Mouse (Mus musculus) myocyte (in vitro differentiated cells): ENCODE measurements around the gene Pfkfb1. TPM values are rescaled to one million over a fixed set of nuclear protein-coding genes. Genes with fewer than 3 reads are reported as not detected.

Experiments used
- H3K27me3 ChIP-seq: one replicate; pipeline ENCODE4 v1.6.1; 2011; ENCODE audit not compliant: control insufficient read depth, insufficient read depth, insufficient read length
- H3K36me3 ChIP-seq: one replicate; pipeline ENCODE4 v1.6.1; 2011; ENCODE audit not compliant: control insufficient read depth, insufficient read depth
- H3K4me2 ChIP-seq: one replicate; pipeline ENCODE4 v1.6.1; 2011; ENCODE audit warnings: low read depth, control low read depth
- H3K4me3 ChIP-seq: one replicate; pipeline ENCODE4 v1.5.1; 2011; ENCODE audit warnings: mild to moderate bottlenecking, control low read depth, moderate library complexity
- H3K79me2 ChIP-seq: one replicate; pipeline ENCODE4 v1.6.1; 2011; ENCODE audit not compliant: control insufficient read depth, insufficient read depth
- H3ac ChIP-seq: one replicate; pipeline ENCODE4 v1.6.1; 2011; ENCODE audit not compliant: control insufficient read depth, insufficient read length
- CEBPB ChIP-seq: IDR thresholded peaks from 2 replicates; pipeline ENCODE4 v1.6.1; 2011; ENCODE audit warnings: mild to moderate bottlenecking, moderate library complexity; ENCODE audit not compliant: poor library complexity, insufficient read depth, severe bottlenecking
- E2F4 ChIP-seq: IDR thresholded peaks from one replicate; pipeline ENCODE4 v1.6.1; 2011; ENCODE audit warnings: mild to moderate bottlenecking, control low read depth, moderate library complexity; ENCODE audit not compliant: insufficient read depth
- MAX ChIP-seq: IDR thresholded peaks from one replicate; pipeline ENCODE4 v1.6.1; 2011; ENCODE audit warnings: low read depth, mild to moderate bottlenecking, control low read depth
- MYOD1 ChIP-seq, 3 experiments: IDR thresholded peaks; one replicate each; pipeline ENCODE4 v1.6.1; 2011; ENCODE audit warnings: control low read depth in 2 of 3, low read depth in 2 of 3, mild to moderate bottlenecking in 2 of 3, moderate library complexity in 1 of 3; ENCODE audit not compliant: insufficient read length in 2 of 3, control insufficient read depth in 1 of 3
- MYOG ChIP-seq, 3 experiments: IDR thresholded peaks; one replicate each; pipeline ENCODE4 v1.6.1; 2011; ENCODE audit warnings: control low read depth in 2 of 3, low read depth in 2 of 3, mild to moderate bottlenecking in 2 of 3; ENCODE audit not compliant: insufficient read length in 2 of 3, control insufficient read depth in 1 of 3, insufficient read depth in 1 of 3
- POLR2A ChIP-seq: IDR thresholded peaks from one replicate; pipeline ENCODE4 v1.6.1; 2011; ENCODE audit warnings: low read depth, mild to moderate bottlenecking, control low read depth, moderate library complexity; ENCODE audit not compliant: insufficient read length
- POLR2AphosphoS2 ChIP-seq: IDR thresholded peaks from one replicate; pipeline ENCODE4 v1.6.1; 2011; ENCODE audit warnings: low read depth, control low read depth; ENCODE audit not compliant: insufficient read length
- REST ChIP-seq: IDR thresholded peaks from one replicate; pipeline ENCODE4 v1.6.1; 2011; ENCODE audit warnings: mild to moderate bottlenecking, control low read depth, moderate library complexity; ENCODE audit not compliant: insufficient read depth, insufficient read length
- SRF ChIP-seq: IDR thresholded peaks from one replicate; pipeline ENCODE4 v1.6.1; 2011; ENCODE audit warnings: low read depth; ENCODE audit not compliant: control insufficient read depth, insufficient read length
- TCF12 ChIP-seq: IDR thresholded peaks from one replicate; pipeline ENCODE4 v1.6.1; 2011; ENCODE audit warnings: mild to moderate bottlenecking, control low read depth; ENCODE audit not compliant: poor library complexity, insufficient read depth, severe bottlenecking
- TCF3 ChIP-seq: IDR thresholded peaks from one replicate; pipeline ENCODE4 v1.6.1; 2011; ENCODE audit warnings: low read depth, control low read depth; ENCODE audit not compliant: insufficient read length
- USF1 ChIP-seq: IDR thresholded peaks from one replicate; pipeline ENCODE4 v1.6.1; 2011; ENCODE audit warnings: low read depth, mild to moderate bottlenecking, control low read depth, moderate library complexity
- polyA plus RNA-seq: library from polyadenylated mRNA; unstranded; fragments of >200 nt; fragmentation: generic; extraction: Trizol; gene quantifications from one replicate; pipeline ENCODE4 v1.2.1, GENCODE M21; 2012; ENCODE audit warnings: missing spikeins

Pfkfb1 gene
- polyA plus RNA-seq, 1 experiment = 0.91 TPM

GRCm38 (mm10) chrX:150589696-150590095, 1.7 kb downstream of the Pfkfb1 start, which contains the start of gene Apex2:
Gene Apex2 (minus strand): TSS chrX:150589868.
- H3ac ChIP-seq = no peak within 1 kb of the TSS
- no peaks in the 10 kb centered on the region for H3K36me3 ChIP-seq
- no peak for TF ChIP-seq USF1
- TF ChIP-seq MYOD1 (IDR thresholded peaks at IDR 0.05; ENCODE audit: control insufficient read depth in 1 of 3, insufficient read length in 2 of 3, low read depth in 2 of 3) = no peak
- TF ChIP-seq E2F4 = no peak
- no peak for TF ChIP-seq SRF
- no peak for TF ChIP-seq CEBPB
- TF ChIP-seq MYOG (IDR thresholded peaks at IDR 0.05; ENCODE audit: control insufficient read depth in 1 of 3, insufficient read depth in 1 of 3, insufficient read length in 2 of 3, low read depth in 2 of 3) = no peak
- no peak for TF ChIP-seq REST
- TF ChIP-seq POLR2AphosphoS2 = no peak
- no peak for TF ChIP-seq MAX
- TF ChIP-seq TCF3 = no peak
- peaks cover 15% of the 10 kb centered on the region for H3K79me2 ChIP-seq
- peak within 1 kb of the TSS; percentile 70 for H3K4me3 ChIP-seq
- no peaks in the 10 kb centered on the region for H3K27me3 ChIP-seq
- H3K4me2 ChIP-seq = peak within 1 kb of the TSS; percentile 69

DNA sequence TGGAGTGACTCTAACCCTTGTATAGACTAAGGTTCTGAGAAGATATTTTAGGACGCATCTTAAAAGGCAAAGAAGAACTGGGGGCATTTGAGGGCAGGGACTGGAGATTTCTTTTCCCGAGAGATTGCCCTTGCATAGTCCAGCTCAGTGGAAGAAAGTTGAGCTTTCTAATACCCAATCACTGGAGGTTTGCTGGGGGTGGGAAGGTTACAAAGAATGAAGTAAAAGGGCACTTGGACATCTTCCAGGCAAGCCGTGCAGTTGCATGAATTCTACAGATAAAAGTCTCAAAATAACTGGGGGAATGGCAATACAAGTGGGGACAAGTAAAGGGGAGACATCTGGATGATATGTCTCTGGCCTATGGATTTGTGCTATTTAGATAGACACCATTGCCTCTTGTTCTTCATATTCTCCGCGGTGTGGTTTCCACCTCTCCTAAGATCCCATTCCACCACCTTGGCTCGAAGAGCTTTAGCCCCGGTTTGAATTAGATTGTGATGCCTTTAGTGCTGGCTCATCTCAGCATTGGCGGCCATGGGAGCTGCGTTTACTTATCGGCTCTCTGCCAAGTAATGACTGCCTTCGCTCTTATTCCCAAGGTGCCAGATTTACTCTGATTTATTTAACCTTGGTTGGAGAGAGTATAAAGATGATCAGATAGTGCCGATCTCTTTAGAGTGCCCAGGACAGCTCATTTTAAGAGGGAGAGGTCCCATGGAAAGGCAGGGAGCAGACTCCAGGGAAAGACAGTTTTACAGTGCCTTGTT, 5.4 kb downstream of the Pfkfb1 start:
- H3K79me2 ChIP-seq = no peaks in the 10 kb centered on the region
- H3ac ChIP-seq = no peak overlapping the region
- H3K4me2 ChIP-seq = no peak overlapping the region
- TF ChIP-seq E2F4 (no peak), MAX (no peak), MYOG (IDR thresholded peaks at IDR 0.05; ENCODE audit: control insufficient read depth in 1 of 3, insufficient read depth in 1 of 3, insufficient read length in 2 of 3, low read depth in 2 of 3) (no peak), REST (no peak), TCF3 (no peak)
- no peaks in the 10 kb centered on the region for H3K27me3 ChIP-seq
- no peaks in the 10 kb centered on the region for H3K36me3 ChIP-seq
- no peak overlapping the region for H3K4me3 ChIP-seq

GRCm38 (mm10) chrX:150594176-150594575, 6.1 kb downstream of the Pfkfb1 start:
- TF ChIP-seq TCF12 (no peak), MYOG (IDR thresholded peaks at IDR 0.05; ENCODE audit: control insufficient read depth in 1 of 3, insufficient read depth in 1 of 3, insufficient read length in 2 of 3, low read depth in 2 of 3) (no peak)
- no peak overlapping the region for H3K4me3 ChIP-seq
- H3K36me3 ChIP-seq = no peaks in the 10 kb centered on the region
- no peaks in the 10 kb centered on the region for H3K79me2 ChIP-seq
- H3ac ChIP-seq = no peak overlapping the region
- no peaks in the 10 kb centered on the region for H3K27me3 ChIP-seq
- H3K4me2 ChIP-seq = no peak overlapping the region

- Histone ChIP-seq H3K27me3 (no peaks in the 10 kb centered on the region), H3K79me2 (no peaks in the 10 kb centered on the region), H3K36me3 (no peaks in the 10 kb centered on the region), H3K4me2 (no peak overlapping the region), H3ac (no peak overlapping the region), H3K4me3 (no peak overlapping the region)
- TF ChIP-seq MYOD1 (IDR thresholded peaks at IDR 0.05; ENCODE audit: control insufficient read depth in 1 of 3, insufficient read length in 2 of 3, low read depth in 2 of 3) (no peak), REST (no peak), TCF12 (no peak), CEBPB (no peak), POLR2A (no peak), TCF3 (no peak), MAX (no peak), USF1 (no peak), MYOG (IDR thresholded peaks at IDR 0.05; ENCODE audit: control insufficient read depth in 1 of 3, insufficient read depth in 1 of 3, insufficient read length in 2 of 3, low read depth in 2 of 3) (no peak), POLR2AphosphoS2 (no peak), E2F4 (no peak), SRF (no peak)
Measured at GRCm38 (mm10) chrX:150595016-150595760, 7.2 kb downstream of the Pfkfb1 start.

DNA sequence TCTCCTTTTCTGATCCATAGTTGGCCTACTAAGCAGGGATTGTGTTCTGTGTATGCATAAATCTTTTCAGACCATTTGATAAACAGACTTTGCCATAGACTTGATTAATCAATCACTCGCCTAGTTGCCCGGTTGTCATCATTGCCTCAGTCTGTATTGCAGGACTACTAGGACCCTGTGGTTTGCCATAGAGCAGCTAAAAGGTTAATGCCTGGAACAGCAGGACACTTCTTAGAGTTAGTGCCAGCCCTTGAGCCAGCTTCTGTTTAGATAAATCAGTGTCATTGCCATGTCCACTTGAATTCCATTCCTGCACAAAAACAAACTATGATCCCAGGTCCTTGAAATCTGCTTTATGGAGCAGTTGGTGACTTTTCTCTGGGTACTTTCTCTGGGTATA, 10.9 kb downstream of the Pfkfb1 start:
- H3K36me3 ChIP-seq = no peaks in the 10 kb centered on the region
- H3K4me3 ChIP-seq = no peak overlapping the region
- TF ChIP-seq REST (no peak), TCF12 (no peak), MAX (no peak), CEBPB (no peak), MYOD1 (IDR thresholded peaks at IDR 0.05; ENCODE audit: control insufficient read depth in 1 of 3, insufficient read length in 2 of 3, low read depth in 2 of 3) (no peak), USF1 (no peak), E2F4 (no peak), POLR2A (no peak), MYOG (IDR thresholded peaks at IDR 0.05; ENCODE audit: control insufficient read depth in 1 of 3, insufficient read depth in 1 of 3, insufficient read length in 2 of 3, low read depth in 2 of 3) (no peak), SRF (no peak), POLR2AphosphoS2 (no peak), TCF3 (no peak)
- no peaks in the 10 kb centered on the region for H3K79me2 ChIP-seq
- no peaks in the 10 kb centered on the region for H3K27me3 ChIP-seq
- no peak overlapping the region for H3ac ChIP-seq
- H3K4me2 ChIP-seq = no peak overlapping the region
